Mouse (Mus musculus): Measurements from ENCODE around the gene Coro7. TPM values are rescaled to one million over a fixed set of nuclear protein-coding genes. Genes with fewer than 3 reads are reported as not detected.

Gene Coro7
- 180 TPM for polyA plus RNA-seq (2017; shearing (Covaris generic))

GRCm38 (mm10) chr16:4679121-4680018 is at the start of gene Coro7:
Gene Coro7 (minus strand): TSS chr16:4679777.

GRCm38 (mm10) chr16:4725780-4726527 is 46.4 kb upstream of the Coro7 start, which contains the start of gene Hmox2:
Gene Hmox2 (plus strand): TSS chr16:4726361.

GRCm38 (mm10) chr16:4718753-4719518 is 39.4 kb upstream of the Coro7 start, which contains the start of gene Nmral1:
Gene Nmral1 (minus strand): TSS chr16:4719356.

GRCm38 (mm10) chr16:4639831-4640237 is 39.7 kb downstream of the Coro7 start, which contains the start of the genes Vasn and Dnaja3:
Gene Vasn (plus strand): TSS chr16:4639941.
Gene Dnaja3 (plus strand): TSS chr16:4639989.

GRCm38 (mm10) chr16:4624481-4625110 is 55.0 kb downstream of the Coro7 start, which contains the start of gene Pam16:
Gene Pam16 (minus strand): TSS chr16:4624988.

GRCm38 (mm10) chr16:4593971-4594813 is 85.4 kb downstream of the Coro7 start, which contains the start of gene Glis2:
Gene Glis2 (plus strand): TSS chr16:4594713.

Other genes with a start within 250 kb of the Coro7 start
- gene Srl, start 138.0 kb downstream of the Coro7 start, polyA plus RNA-seq (2017; shearing (Covaris generic)): 0.89 TPM
- gene Tfap4, start 119.9 kb downstream of the Coro7 start, polyA plus RNA-seq (2017; shearing (Covaris generic)): 2.3 TPM
- gene Glis2, start 85.1 kb downstream of the Coro7 start, polyA plus RNA-seq (2017; shearing (Covaris generic)): 0.50 TPM
- gene Pam16, start 54.8 kb downstream of the Coro7 start, polyA plus RNA-seq (2017; shearing (Covaris generic)): 17.0 TPM
- gene Vasn, start 39.8 kb downstream of the Coro7 start, polyA plus RNA-seq (2017; shearing (Covaris generic)): 0.96 TPM
- 68.3 TPM for gene Dnaja3, start 39.8 kb downstream of the Coro7 start, polyA plus RNA-seq (2017; shearing (Covaris generic))
- 9.6 TPM for gene Nmral1, start 39.6 kb upstream of the Coro7 start, polyA plus RNA-seq (2017; shearing (Covaris generic))
- 104 TPM for gene Hmox2, start 46.6 kb upstream of the Coro7 start, polyA plus RNA-seq (2017; shearing (Covaris generic))
- 45.5 TPM for gene Cdip1, start 110.5 kb upstream of the Coro7 start, polyA plus RNA-seq (2017; shearing (Covaris generic))
- gene 4930562C15Rik, start 155.6 kb upstream of the Coro7 start, polyA plus RNA-seq (2017; shearing (Covaris generic)): 0.35 TPM
- 53.9 TPM for gene Ubald1, start 200.5 kb upstream of the Coro7 start, polyA plus RNA-seq (2017; shearing (Covaris generic))
- 80.7 TPM for gene Mgrn1, start 206.5 kb upstream of the Coro7 start, polyA plus RNA-seq (2017; shearing (Covaris generic))